8 mouse cellular contexts compared by ENCODE assay signal in the genomic region with DNA sequence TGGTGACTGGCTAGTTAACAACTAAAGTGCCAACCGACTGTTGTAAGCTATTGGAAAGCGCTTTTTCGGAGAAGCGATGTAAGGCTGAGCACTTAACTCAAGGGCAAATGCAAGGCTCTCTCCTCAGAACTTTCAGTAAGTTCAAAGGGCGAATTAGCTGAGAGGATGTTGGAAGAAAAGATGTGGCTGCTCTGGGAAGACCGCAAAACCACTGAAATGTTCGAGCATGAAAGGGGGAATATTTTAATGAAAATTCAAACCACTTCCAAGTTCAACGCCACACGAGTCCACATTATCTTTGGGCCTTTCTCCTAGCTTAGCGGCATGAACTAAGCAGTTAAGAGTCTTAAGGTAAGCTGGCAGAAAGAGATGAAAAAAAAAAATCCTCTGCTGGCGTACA. TPM values are rescaled to one million over a fixed set of nuclear protein-coding genes. Genes with fewer than 3 reads are reported as not detected.
DNase-seq lines count a peak whose midpoint lies in the region; ATAC-seq and TF ChIP-seq lines count a peak whose summit lies in the region.

No protein-coding gene starts in this region.

- DNase-seq in heart, postnatal 14 days, result no peak
- DNase-seq in G1E (ENCODE audit: low spot score), result no peak
- peak; percentile 3 for DNase-seq in forebrain, postnatal 0 days
- no peak for DNase-seq in ovary, adult 18-20 months (ENCODE audit: low spot score)
- no peak for DNase-seq in urinary bladder, adult 2 months (ENCODE audit: low spot score)
- DNase-seq in left cerebral cortex, postnatal 10 days (ENCODE audit: extremely low spot score in 1 of 2, low spot score in 2 of 2), result no peak

- H3K27ac ChIP-seq in heart, embryonic 16.5 days (ENCODE audit: low read length), result peak overlapping the region; percentile 99
- H3K27ac ChIP-seq in forebrain, postnatal 0 days (ENCODE audit: low read depth, low read length), result peak overlapping the region; percentile 97
- H3K27ac ChIP-seq in midbrain, embryonic 12.5 days (replicated peaks), result peak overlapping the region; percentile 100

- ATAC-seq in heart, embryonic 16.5 days (replicated peaks; ENCODE audit: extremely low read depth, insufficient read depth, low FRiP score), result no peak
- no peak for ATAC-seq in G1E (ENCODE audit: extremely low read depth, insufficient number of reproducible peaks, low FRiP score, poor library complexity, severe bottlenecking)
- ATAC-seq in forebrain, postnatal 0 days, result no peak
- no peak for ATAC-seq in midbrain, embryonic 12.5 days (ENCODE audit: low FRiP score, low read depth)

- H3K27me3 ChIP-seq in heart, embryonic 16.5 days (ENCODE audit: control insufficient read depth, insufficient read depth, low read length), result no peaks in the 10 kb centered on the region
- no peaks in the 10 kb centered on the region for H3K27me3 ChIP-seq in G1E (ENCODE audit: insufficient read depth, low read length)
- H3K27me3 ChIP-seq in forebrain, postnatal 0 days (ENCODE audit: insufficient read depth, low read length), result no peaks in the 10 kb centered on the region
- peaks cover 4% of the 10 kb centered on the region; the same call in 1 of the 2 replicates for H3K27me3 ChIP-seq in midbrain, embryonic 12.5 days

- peak overlapping the region; percentile 82 for H3K4me2 ChIP-seq in heart, embryonic 16.5 days (ENCODE audit: low read depth, low read length)
- peak overlapping the region; percentile 68 for H3K4me2 ChIP-seq in forebrain, postnatal 0 days (ENCODE audit: low read depth)
- peak overlapping the region; percentile 69 for H3K4me2 ChIP-seq in midbrain, embryonic 12.5 days (replicated peaks)

- WGBS in heart, embryonic 16.5 days, result 8% methylated on average over 11 of the region's 11 CpGs
- 7% methylated on average over 11 of the region's 11 CpGs for WGBS in forebrain, postnatal 0 days
- 9% methylated on average over 11 of the region's 11 CpGs for WGBS in midbrain, embryonic 12.5 days

- 0 out of 2 replicates have a peak, but pooled peaks cover 3% of the 10 kb centered on the region for H3K36me3 ChIP-seq in heart, embryonic 16.5 days (ENCODE audit: control insufficient read depth, insufficient read depth)
- H3K36me3 ChIP-seq in G1E (replicated peaks), result peaks cover 36% of the 10 kb centered on the region
- no peaks in the 10 kb centered on the region for H3K36me3 ChIP-seq in forebrain, postnatal 0 days (ENCODE audit: insufficient read depth)
- H3K36me3 ChIP-seq in midbrain, embryonic 12.5 days, result peaks cover 5% of the 10 kb centered on the region; the same call in 1 of the 2 replicates

- H3K9me3 ChIP-seq in heart, embryonic 16.5 days (replicated peaks; ENCODE audit: control insufficient read depth, low read length), result no peaks in the 10 kb centered on the region
- H3K9me3 ChIP-seq in G1E (replicated peaks), result no peaks in the 10 kb centered on the region
- no peaks in the 10 kb centered on the region for H3K9me3 ChIP-seq in forebrain, postnatal 0 days (ENCODE audit: low read length)
- no peaks in the 10 kb centered on the region for H3K9me3 ChIP-seq in midbrain, embryonic 12.5 days

- peaks cover 18% of the 10 kb centered on the region for H3K4me1 ChIP-seq in heart, embryonic 16.5 days (ENCODE audit: control insufficient read depth, insufficient read depth, low read length)
- H3K4me1 ChIP-seq in G1E (ENCODE audit: insufficient read depth, low read depth, low read length), result peaks cover 33% of the 10 kb centered on the region
- peaks cover 19% of the 10 kb centered on the region for H3K4me1 ChIP-seq in forebrain, postnatal 0 days (ENCODE audit: insufficient read depth)
- peaks cover 30% of the 10 kb centered on the region for H3K4me1 ChIP-seq in midbrain, embryonic 12.5 days

- H3K9ac ChIP-seq in heart, embryonic 16.5 days (ENCODE audit: low read length), result peak overlapping the region; percentile 93
- peak overlapping the region; percentile 69 for H3K9ac ChIP-seq in forebrain, postnatal 0 days
- H3K9ac ChIP-seq in midbrain, embryonic 12.5 days (replicated peaks), result peak overlapping the region; percentile 81

- H3K4me3 ChIP-seq in heart, embryonic 16.5 days (ENCODE audit: low read length), result peak overlapping the region; percentile 73
- H3K4me3 ChIP-seq in G1E (ENCODE audit: low read depth, low read length), result peak overlapping the region; percentile 96
- peak overlapping the region; percentile 68 for H3K4me3 ChIP-seq in forebrain, postnatal 0 days (ENCODE audit: low read depth, low read length)
- peak overlapping the region; percentile 80 for H3K4me3 ChIP-seq in midbrain, embryonic 12.5 days

- intact Hi-C loops in heart, postnatal 14 days (cut with DNase I), result loop anchor here (5.0 to 10.0 kb wide), 2 partner anchors 104 to 231 kb away; a partner anchor contains a TSS
- intact Hi-C loops in left cerebral cortex, postnatal 10 days (cut with DNase I), result loop anchor here (10.0 kb wide), 1 partner anchor 129 kb away; no protein-coding TSS in a partner anchor

- no peak for TF ChIP-seq CTCF in G1E (IDR thresholded peaks at IDR 0.05; ENCODE audit: low read depth, low read length)
- no peak for TF ChIP-seq CTCF in forebrain, postnatal 0 days (IDR thresholded peaks at IDR 0.05; ENCODE audit: low read depth)

RNA-seq across cellular contexts. Expression of a gene that starts 0.8 kb away (rescaled TPM):
- 27.6 and 29.5 TPM in 2 replicates for polyA plus RNA-seq in heart, embryonic 16.5 days (2015; fragmentation: Nextera tagmentation; extraction: Ambion mirVana)
- 10 to 100 TPM; 40.0 to 41.7 TPM for total RNA-seq in heart, postnatal 14 days (2021)
- total RNA-seq in G1E (2014; fragmentation: Nextera tagmentation) (98.3 and 107 TPM in 2 replicates), G1E (2017) (55.0 and 74.0 TPM in 2 replicates)
- 15.4 and 17.8 TPM in 2 replicates for polyA plus RNA-seq in G1E (2012)
- total RNA-seq in forebrain, postnatal 0 days (2014; rRNA removed), result 43.6 and 82.3 TPM in 2 replicates
- 17.4 and 32.6 TPM in 2 replicates for polyA plus RNA-seq in forebrain, postnatal 0 days (2015; fragmentation: Nextera tagmentation; extraction: Ambion mirVana)
- 43.4 and 43.5 TPM in 2 replicates for polyA plus RNA-seq in midbrain, embryonic 12.5 days (2016; fragmentation: Nextera tagmentation; extraction: Ambion mirVana)
- polyA plus RNA-seq in urinary bladder, adult 2 months (2012; rRNA removed), result 24.2 and 29.6 TPM in 2 replicates
- total RNA-seq in left cerebral cortex, postnatal 10 days (2021), result 10 to 100 TPM; 47.0 to 48.3 TPM

RNA-seq across cellular contexts. Expression of a gene that starts 1.0 kb away (rescaled TPM):
- 2.0 and 2.1 TPM in 2 replicates for polyA plus RNA-seq in heart, embryonic 16.5 days (2015; fragmentation: Nextera tagmentation; extraction: Ambion mirVana)
- total RNA-seq in heart, postnatal 14 days (2021), result 1 to 10 TPM; 1.6 to 3.0 TPM
- total RNA-seq in G1E (2014; fragmentation: Nextera tagmentation), result 3.8 and 5.4 TPM in 2 replicates
- 0.87 and 1.0 TPM in 2 replicates for total RNA-seq in G1E (2017)
- 0.59 and 0.81 TPM in 2 replicates for polyA plus RNA-seq in G1E (2012)
- 6.7 and 10.0 TPM in 2 replicates for total RNA-seq in forebrain, postnatal 0 days (2014; rRNA removed)
- polyA plus RNA-seq in forebrain, postnatal 0 days (2015; fragmentation: Nextera tagmentation; extraction: Ambion mirVana), result 1.6 and 2.9 TPM in 2 replicates
- 5.5 and 5.9 TPM in 2 replicates for polyA plus RNA-seq in midbrain, embryonic 12.5 days (2016; fragmentation: Nextera tagmentation; extraction: Ambion mirVana)
- polyA plus RNA-seq in urinary bladder, adult 2 months (2012; rRNA removed), result 2.3 and 2.9 TPM in 2 replicates
- total RNA-seq in left cerebral cortex, postnatal 10 days (2021), result 1 to 10 TPM; 7.5 to 8.7 TPM
